Mouse (Mus musculus) ES-CJ7 (cell line): Measurements from ENCODE around the gene Mgarp.
A peak's percentile ranks its signal among the peaks of the same experiment; 100 is the strongest.
"Not testable (repeated sequence)": the region's sequence is repeated elsewhere in the genome, so short reads cannot be mapped to it uniquely, and the experiment has no call there.

Experiments
- DNase-seq: peaks from one replicate; pipeline ENCODE4 v3.0.0; 2011; ENCODE audit warnings: low read depth, low spot score

Gene Mgarp

DNA sequence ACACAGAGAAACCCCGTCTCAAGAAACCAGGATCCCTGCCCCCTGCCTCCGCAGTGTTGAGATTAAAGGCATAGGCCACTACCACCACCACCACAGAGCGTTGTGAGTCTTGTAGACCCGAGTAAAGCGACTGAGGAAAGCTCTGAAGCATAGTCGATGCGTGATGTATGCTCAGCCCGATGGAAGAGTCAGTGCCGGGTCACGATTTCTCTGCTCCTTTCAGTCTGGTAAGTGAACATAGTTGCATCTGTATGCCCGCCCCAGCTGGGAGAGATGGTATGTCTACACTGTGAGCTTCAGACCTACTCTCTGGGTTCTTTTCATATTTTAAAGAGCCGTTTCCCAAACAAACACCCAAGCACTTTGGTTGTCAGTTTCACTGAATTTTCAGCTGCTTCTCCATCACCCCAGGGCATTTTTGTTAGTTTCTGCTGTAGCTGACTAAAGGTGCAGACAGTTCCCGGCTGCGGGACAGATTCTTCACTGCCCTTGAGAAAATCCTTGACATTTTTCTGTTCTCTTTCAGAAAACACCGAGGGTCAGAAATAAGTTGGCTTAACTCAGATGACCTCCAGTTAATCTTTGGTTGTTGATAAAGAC is 1.3 kb upstream of the Mgarp start:
- DNase-seq: no peak

DNA sequence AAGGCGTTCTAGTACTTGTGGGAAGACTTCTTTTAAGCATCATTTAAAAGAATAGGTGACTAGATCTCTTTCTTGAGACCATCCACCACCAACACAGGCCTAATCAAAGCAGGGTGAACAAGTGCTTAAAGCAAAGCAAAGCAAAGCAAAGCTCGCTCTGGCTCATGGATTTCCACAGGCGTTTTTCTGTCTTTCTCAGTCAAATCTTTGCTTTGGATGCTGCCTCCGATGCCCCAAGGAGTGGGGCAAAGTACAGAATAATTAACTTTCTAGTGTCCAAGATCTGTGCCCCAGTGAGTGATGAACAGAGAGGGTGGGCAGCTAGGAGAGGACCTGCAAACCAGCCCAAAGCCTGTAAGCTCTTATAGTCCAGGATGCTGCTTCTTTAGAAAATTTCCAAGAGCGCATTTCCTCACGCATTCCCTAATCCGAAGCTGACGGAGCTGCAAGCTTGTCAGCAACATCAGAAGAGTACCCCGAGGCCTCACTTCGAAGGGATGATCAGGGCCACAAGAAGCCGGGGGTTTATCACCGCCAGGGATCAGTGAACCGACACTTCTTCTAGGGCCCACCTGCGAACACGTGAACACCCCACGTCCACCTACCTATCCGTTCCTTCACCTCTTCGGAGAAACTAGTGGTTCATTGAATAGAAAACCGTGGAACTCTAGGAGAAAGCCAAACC is 935 bp downstream of the Mgarp start:
- no peak for DNase-seq

DNA sequence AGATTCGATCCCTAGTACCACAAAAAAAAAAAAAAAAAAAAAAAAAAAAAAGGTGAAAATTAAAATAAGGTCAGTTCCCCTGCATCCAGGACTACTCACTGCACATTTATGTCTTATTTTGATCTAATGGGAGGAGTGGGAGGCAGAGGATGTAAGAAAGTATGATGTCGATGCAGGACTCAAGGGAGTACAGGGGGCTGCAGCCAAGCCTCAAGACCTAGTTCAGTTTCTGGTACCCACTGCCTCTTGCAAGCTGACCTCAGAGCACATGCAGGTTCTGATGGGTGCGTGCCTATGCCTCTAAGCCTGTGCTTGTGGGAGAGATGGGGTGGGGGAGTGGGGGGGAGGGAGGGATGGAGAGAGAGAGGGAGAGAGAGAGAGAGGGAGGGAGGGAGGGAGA is 1.7 kb downstream of the Mgarp start:
- DNase-seq: no peak

DNA sequence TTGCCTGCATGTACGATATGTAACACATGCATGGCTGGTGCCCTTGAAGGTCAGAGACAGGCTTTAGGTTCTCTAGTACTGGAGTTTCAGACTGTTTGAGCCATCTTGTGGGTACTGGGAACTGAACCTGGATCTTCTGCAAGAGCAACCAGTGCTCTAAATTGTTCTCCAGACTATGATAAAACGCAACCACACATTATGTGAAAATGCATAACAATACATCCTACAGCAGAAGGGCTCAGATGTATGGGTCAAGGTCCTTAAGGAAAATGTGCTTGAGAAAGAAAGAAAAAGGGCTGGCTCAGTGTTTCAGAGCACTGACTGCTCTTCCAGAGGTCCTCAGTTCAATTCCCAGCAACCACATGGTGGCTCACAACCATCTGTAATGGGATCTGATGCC is 2.9 kb downstream of the Mgarp start:
- DNase-seq: no peak

DNA sequence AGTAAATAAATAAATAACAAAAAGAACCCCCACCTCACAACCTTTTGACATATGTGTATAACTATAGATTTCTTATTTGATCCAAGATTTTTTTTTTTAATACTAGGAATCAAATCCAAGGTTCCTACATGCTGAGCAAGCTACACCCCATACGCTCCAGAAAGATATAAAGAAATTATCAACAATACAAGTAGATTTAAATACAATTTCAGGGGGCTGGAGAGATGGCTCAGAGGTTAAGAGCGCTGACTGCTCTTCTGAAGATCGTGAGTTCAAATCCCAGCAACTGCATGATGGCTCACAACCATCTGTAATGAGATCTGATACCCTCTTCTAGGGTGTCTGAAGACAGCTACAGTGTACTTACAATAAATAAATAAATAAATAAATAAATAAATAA is 3.5 kb downstream of the Mgarp start:
- not testable (repeated sequence) for DNase-seq

DNA sequence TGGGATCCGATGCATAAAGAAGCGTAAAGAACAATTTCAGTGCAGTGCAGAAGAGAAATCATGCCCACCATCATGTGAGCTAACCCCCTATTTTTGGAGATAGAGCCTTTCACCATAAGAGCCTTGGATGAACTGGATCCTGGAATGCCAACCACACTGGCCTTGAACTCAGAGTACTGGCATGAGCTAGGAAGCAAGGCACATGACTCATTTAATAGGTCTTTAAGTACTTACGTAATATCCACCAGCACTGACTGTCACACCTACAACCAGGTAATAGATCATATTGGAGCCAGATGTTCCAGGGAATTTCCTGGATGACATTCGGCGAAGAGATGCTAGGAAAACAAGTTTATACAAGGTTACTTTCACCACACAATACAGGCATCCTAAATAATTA is 4.9 kb downstream of the Mgarp start:
- no peak for DNase-seq

DNA sequence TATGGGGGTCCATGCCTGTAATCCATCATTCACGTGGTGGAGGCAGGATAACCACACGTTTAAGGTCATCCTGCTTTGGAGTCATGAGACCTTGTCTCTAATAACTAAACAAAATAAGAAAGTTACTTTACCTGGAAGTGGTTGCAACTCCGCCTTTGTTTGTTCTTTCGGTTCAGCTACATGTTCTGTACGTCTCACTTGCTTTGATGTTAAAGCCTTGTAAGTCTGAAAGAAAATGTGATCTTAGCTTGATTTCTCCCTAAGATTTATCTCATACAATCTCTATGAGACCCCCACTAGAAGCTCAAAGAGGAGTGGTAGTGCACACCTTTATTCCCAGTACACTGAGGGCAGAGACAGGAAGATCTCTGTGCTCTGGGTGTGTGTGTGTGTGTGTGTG is 5.4 kb downstream of the Mgarp start:
- DNase-seq: no peak

DNA sequence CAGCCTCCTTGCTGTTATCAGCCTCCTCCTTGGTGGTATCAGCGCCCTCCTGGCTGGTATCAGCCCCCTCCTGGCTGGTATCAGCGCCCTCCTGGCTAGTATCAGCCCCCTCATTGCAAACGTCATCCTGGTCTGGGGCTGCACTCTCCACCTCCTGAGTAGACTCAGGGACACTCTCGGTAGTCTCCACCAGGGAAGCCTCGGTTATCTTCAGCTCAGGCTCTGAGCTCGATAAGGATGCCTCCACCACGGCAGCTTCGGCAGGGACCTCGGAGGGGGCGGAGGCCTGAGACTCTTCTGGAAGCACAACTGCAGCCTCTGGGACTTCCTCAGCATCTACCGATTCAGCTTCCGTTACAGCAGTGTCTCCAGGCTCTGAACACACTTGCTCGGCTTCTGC is 7.6 kb downstream of the Mgarp start:
- no peak for DNase-seq

DNA sequence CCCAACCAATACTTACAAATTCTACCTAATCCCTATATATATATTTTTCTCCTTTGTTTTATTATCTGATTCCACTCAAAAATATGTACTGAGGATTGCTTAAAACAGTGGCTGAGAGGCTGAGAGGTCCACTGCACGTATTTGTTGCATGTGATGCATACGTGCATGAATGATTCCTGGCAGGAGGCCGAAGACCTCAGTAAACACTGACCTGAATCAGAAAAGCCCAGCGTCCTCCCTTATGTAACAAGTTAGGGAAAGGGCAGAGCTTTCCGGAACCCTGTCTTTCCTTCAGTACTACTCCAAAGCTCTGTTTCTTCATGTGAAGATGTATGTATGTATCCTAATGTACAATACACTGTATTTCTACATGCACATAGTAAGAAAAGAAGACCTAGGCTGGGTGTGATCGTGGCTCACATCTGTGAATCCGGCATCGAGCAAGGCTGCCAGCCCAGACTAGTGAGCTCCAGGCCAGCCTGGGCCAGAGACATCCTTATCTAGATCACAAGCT is 8.6 kb downstream of the Mgarp start:
- DNase-seq: no peak

DNA sequence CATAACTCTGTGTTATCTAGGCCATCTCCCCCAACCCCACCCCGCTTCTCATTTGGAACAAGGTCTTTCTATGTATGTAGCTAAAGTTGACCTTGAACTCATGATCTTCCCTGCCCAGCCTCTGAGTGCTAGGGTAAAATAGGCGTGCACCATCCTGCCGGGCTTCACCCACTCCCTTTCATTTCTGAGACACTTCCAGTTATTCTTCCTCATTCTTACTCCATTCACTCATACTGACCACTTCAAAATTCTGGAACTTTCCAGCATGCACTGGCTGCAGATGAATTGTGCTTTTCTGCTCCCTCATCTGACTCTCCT is 9.4 kb downstream of the Mgarp start:
- no peak for DNase-seq

DNA sequence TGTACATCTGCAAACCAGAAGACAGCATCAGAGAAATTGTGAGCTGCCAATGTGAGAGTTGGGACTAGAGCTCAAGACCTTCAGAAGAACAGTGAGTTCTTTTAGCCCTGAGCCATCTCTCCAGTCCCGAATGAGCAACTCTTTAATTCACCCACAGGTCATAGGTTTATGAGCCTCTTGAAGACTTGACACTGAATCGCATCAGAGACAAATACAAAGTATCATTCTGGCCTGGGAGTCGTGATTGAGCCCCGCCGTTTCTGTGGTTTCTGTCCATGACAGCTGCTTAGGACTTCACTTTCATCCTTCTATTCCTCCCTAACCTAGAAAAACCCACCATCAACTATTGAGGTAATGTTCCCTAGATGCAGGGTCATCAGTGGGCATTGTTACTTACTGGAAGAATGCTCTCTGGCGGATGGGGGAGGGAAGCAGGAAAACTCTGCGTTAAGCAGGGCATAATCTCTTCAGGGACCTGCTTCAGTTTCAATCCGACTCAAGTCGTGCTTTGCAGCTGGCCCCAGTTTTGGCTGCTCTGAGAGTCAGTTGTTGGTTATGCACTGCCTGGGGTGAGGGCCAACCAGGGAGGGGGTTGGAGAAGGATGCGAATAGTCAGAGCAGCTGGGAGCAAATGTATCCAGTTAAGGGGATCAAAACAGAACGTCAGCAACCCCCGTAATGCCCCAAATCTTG is 10.0 kb downstream of the Mgarp start:
- DNase-seq: no peak

DNA sequence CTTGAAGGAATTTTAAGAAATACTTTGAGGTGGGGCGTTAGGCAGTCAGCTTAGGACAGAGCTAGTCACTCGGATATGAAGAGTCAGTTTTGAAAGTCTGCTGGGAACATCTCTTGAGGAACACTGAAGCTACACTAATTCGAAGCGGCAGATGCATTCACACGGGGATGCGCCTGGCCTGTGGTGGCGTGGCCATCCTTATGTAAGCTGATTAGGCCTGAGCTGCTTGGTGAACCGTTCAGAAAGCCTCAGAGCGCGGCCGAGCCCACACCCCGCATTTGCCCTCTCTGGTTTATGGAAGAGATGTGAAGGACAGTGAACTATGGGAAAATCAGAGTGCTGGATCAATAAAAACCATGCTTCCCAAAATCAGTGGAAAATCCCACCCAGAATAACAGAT is 13.1 kb downstream of the Mgarp start:
- DNase-seq: no peak

DNA sequence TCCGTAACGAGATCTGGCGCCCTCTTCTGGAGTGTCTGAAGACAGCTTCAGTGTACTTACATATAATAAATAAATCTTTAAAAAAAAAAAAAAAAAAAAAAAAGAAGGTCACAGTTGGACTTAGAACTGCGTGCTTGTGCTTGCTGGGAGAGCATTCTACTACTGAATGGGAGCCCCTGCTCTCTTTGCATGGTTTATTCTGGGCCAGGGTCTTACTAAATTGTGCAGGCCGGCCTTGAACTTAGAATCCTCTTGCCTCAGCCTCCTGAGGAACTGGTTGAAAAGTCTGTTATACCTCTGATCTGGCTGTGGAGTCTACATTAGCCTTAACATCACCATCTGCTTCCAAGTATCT is 15.9 kb downstream of the Mgarp start:
- DNase-seq: no peak

DNA sequence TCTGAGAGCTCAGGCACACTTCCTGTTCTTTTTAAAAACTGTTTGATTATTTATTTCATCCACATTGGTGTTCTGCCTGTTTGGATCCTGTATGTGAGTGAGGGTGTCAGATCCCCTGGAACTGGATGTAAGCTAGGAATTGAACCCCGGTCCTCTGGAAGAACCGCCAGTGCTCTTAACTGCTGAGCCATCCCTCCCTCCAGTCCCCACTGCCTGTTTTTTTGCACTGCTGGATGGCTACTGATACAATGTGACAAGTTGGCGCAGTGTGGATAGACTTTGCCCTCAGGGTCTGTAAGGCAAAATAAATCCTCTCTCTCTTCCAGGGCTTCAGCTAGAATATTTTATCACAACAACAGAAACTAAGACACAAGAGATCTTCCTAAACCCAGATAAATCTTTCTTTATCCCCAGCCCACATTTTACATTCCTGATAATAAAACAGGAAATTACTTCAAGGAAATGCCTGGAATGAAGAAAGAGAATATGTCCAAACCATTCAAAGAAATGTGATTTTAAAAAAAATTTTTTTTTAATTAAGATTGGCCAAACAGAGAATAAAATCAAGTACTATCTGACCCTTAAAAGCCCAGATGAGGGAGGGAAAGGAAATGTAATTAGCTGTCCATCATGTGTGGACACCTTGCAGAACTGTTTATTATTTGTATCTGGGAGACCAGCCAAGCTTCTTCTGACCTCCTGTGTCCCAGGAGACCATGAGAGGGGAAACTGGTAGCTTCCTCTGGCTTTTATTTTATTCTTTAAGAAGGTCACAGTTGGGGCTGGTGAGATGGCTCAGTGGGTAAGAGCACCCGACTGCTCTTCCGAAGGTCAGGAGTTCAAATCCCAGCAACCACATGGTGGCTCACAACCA is 16.5 kb downstream of the Mgarp start:
- DNase-seq: no peak

DNA sequence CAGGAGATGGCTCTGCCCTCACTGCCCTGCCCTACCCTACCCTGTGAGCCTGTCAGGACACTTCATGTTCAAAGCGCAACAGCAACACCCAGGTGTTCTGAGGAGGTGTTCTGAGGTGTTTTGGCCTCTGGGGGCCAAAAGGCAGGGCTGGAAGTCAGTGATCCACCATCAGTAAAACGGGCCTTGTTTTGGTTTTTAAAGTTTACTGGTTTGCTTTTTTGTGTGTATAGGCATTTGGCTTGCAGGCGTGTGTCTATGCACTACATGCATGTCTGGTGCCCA is 17.9 kb downstream of the Mgarp start:
- no peak for DNase-seq

DNA sequence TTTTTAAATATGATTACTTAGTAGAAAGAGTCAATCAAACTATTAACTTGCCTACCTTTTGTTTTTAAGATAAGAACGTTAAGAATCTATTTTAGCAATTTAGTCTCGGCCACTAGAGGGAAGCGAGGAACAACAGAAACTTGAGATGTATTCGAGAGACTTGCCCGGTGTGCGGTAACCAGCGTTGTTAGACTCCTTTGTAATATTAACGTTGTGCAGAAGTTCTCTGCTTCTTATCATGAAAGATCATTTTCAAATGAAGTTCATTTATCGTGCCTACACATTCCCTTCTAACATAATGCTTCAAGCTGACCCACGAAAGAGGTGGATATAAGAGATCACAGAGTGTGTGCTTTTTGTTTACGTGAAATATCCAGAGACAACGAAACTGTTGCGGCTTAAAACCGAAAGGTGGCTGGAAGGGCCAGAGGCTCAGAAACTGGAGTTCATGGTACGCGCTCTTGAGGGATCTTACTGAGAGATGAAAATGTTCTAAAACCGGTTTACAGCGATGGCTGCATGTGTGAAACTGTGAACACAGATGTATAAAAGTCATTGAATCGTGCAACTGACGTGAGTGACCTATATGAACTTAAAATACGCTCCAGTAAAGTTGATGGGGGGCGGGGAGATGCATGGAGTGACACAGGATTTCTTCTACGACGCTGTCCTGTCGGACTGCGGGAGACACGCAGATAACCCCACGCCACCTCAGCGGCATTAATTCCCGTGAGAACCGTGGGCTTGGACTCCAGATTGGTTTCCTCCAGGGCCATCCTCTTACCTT is 18.5 kb downstream of the Mgarp start:
- peak; percentile 64 for DNase-seq

DNA sequence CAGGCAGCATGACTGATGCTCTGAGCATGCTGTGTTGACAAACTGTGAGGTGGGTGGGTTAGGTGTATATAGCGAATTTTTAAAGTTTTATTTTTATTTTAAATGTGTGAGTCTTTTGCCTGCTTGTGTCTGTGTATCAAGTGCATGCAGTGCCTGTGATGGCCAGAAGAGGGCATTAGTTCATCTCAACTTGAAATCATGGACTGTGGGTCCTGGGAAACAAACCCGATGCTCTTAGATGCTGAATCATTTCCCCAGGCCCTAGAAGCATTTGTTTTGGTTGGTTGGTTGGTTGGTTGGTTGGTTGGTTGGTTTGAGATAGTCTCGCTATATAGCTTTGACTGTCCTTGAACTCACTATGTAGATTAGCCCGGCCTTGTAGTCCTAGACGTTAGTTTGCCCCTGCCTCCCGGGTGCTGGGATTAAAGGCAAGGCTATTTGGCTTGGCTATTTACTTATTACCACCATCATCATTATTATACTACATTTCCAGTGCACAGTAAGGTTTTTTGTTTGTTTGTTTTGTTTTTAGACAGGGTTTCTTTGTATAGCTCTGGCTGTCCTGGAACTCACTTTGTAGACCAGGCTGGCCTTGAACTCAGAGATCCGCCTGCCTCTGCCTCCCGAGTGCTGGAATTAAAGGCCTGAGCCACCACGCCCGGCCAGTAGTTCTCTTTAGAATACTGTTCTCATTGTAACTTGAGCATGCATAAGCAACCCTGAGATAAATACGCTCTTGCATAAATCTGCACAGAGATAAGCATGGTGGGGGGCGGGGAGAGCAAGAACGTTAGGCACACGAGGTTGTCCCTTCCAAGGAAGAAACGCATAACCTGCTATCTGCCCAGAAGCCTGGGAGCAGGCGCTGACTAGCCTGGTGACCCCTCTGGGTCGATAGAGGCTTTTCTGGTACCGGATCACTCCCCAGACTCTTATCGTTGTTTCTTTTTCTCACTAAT is 21.0 kb downstream of the Mgarp start:
- peak; percentile 87 for DNase-seq

DNA sequence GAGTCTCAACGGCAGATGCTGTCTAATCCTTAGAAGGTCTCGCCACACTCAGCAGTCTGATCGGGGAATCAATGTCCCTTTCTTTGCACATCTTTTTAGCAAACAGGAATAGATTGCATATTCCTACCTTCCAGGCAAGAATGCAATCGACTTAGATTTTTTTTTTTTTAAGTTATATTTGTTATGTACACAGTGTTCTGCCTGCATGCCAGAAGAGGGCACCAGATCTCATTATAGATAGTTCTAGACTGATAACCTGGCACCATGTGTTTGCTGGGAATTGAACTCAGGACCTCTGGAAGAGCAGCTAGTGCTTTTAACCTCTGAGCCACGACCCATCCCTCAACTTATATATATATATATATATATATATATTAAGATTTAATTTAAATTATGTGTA is 23.0 kb downstream of the Mgarp start:
- DNase-seq: no peak

DNA sequence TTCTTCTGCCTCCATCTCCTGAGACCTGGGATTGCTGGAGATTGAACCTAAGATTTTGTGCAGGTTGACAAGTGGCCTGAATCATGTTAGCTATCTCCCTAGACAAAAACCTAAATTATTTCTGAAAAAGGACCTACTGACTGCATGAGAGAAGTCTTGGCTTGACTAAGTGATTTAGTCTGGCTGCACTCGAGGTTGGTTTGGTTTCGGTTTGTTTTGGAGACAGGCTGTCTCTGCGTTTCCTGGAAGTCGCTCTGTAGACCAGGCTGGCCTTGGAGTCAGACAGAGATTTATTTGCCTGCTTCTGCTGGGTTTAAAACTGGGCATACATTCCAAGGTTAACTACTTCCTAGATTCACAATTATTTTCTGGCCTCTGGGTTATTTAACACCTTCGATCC is 23.7 kb downstream of the Mgarp start:
- no peak for DNase-seq

DNA sequence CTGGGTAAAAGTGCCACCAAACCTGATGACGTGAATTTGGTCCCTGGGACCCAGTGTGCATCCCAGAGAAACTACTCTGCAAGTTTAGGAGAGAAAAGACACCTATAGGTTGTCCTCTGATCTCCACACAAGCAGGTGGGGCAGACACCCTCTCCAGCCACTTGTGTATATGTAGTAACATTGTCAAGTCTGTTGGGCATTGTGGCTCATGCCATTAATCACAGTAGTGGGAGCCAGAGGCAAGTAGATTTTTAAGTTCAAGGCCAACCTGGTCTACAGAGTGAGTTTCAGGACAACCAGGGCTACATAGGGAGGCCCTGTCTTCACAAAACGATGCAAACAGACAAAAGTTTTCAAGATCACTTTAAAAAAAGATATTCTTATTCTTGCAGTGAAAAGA is 24.7 kb downstream of the Mgarp start:
- no peak for DNase-seq

DNA sequence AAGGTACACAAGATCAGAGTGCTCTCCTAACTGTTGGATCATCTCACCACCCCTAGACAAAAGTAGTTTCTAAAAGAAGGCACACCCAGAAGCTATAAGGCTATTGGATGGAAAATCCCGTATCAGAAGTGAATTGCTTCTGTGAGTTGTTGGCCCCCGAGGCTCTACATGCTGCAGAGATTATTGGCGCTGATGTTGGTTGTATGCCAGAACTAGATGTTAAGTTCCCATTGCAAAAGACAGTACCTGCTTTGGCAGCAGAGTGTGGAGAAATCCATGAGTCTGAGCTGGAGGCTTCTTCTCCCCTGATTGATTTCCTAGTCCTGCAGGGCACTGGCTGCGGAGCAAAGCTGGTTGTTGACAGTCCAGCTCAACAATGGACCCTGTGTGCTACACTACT is 28.5 kb downstream of the Mgarp start:
- DNase-seq: no peak
